Mouse (Mus musculus) kidney, embryonic 14.5 days (tissue): Measurements from ENCODE around the gene Rgs17. TPM values are rescaled to one million over a fixed set of nuclear protein-coding genes. Genes with fewer than 3 reads are reported as not detected.
A peak's percentile ranks its signal among the peaks of the same experiment; 100 is the strongest.
"Not testable (repeated sequence)": the region's sequence is repeated elsewhere in the genome, so short reads cannot be mapped to it uniquely, and the experiment has no call there.

Experiments
- ATAC-seq: fragments of 200-750 bp; cut with Nextera tagmentation; 2 replicates; pipeline ENCODE4 v1.8.0; 2017; ENCODE audit warnings: moderate number of reproducible peaks, mild to moderate bottlenecking, moderate TSS enrichment, moderate library complexity; ENCODE audit not compliant: low FRiP score, low TSS enrichment
- H3K27ac ChIP-seq: fragments of 300-500 bp; sonication (generic); 2 replicates; pipeline ENCODE4 v1.5.1; 2014; ENCODE audit warnings: low read depth, mild to moderate bottlenecking, low read length, moderate library complexity, mixed read lengths
- H3K27me3 ChIP-seq: fragments of 300-500 bp; sonication (generic); 2 replicates; pipeline ENCODE4 v1.6.1; 2014; ENCODE audit warnings: mild to moderate bottlenecking, low read length; ENCODE audit not compliant: control insufficient read depth, insufficient read depth
- H3K36me3 ChIP-seq: fragments of 300-500 bp; sonication (generic); 2 replicates; pipeline ENCODE4 v1.6.1; 2014; ENCODE audit warnings: low read length, mixed read lengths; ENCODE audit not compliant: control insufficient read depth, insufficient read depth
- H3K4me1 ChIP-seq: fragments of 300-500 bp; sonication (generic); 2 replicates; pipeline ENCODE4 v1.6.1; 2014; ENCODE audit warnings: low read length, mixed read lengths; ENCODE audit not compliant: control insufficient read depth, insufficient read depth
- H3K4me2 ChIP-seq: fragments of 300-500 bp; sonication (generic); replicated peaks from 2 replicates; pipeline ENCODE4 v1.6.1; 2014; ENCODE audit warnings: low read depth, mild to moderate bottlenecking, low read length
- H3K4me3 ChIP-seq: fragments of 300-500 bp; sonication (generic); 2 replicates; pipeline ENCODE4 v1.5.1; 2014; ENCODE audit warnings: mild to moderate bottlenecking, low read length
- H3K9ac ChIP-seq: fragments of 300-500 bp; sonication (generic); 2 replicates; pipeline ENCODE4 v1.6.1; 2014; ENCODE audit warnings: low read depth, mild to moderate bottlenecking, low read length, moderate library complexity
- H3K9me3 ChIP-seq: fragments of 300-500 bp; sonication (generic); 2 replicates; pipeline ENCODE4 v1.6.1; 2016; ENCODE audit warnings: low read length; ENCODE audit not compliant: control insufficient read depth
- WGBS: fragments of 180-500 bp; shearing (Covaris S2); extraction: QIAGEN DNeasy Blood & Tissue Kit; methylation state at CpG from one replicate; pipeline ENCODE4 v1.1.7; 2014; 5-methylcytosine and 5-hydroxymethylcytosine counted together
- polyA plus RNA-seq: library from polyadenylated mRNA; unstranded; fragments of >200 nt; fragmentation: Nextera tagmentation; extraction: Ambion mirVana; gene quantifications from 2 replicates; pipeline ENCODE4 v1.2.1, GENCODE M21; 2014

The Rgs17 gene
- 0.64 and 1.9 TPM in 2 replicates for polyA plus RNA-seq

DNA sequence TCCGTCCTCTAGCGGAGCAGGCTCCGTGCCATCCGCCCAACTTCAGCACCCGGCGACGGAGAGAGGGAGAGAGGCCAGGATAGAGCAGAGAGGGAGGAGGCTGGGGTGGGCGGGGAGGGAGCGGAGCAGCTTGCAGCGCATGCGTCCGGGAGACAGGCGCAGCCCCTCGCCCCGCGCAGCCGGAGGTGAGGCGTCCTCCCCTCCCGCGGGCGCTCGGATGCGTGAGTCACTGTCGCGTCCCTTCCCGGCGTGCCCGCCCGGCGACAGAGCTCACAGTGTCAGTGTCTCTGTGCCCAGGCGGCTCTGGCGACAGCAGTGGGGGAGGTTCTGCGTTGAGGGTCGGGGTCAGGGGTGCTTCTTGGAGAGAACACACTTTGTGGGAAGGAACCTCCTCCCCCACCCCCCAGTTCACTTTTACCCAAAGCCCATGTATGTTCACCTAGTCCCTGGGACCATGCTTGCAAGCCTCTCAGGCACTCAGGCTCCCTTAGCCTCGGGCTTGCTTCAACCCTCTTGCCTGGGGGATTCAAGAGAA is at the start of gene Rgs17:
Gene Rgs17, minus strand, starts transcription at position 107 of the 535 bp plus-strand sequence.
- H3K27ac ChIP-seq = no peak within 1 kb of the TSS
- peak within 1 kb of the TSS; percentile 100 for H3K4me2 ChIP-seq
- ATAC-seq = peak; percentile 95
- peak within 1 kb of the TSS; percentile 51; the same call in 1 of the 2 replicates for H3K9ac ChIP-seq
- WGBS = under 1% methylated on average over 22 of the region's 35 CpGs
- peaks cover 7% of the 10 kb centered on the region; the same call in 1 of the 2 replicates for H3K27me3 ChIP-seq
- H3K36me3 ChIP-seq = no peaks in the 10 kb centered on the region
- H3K4me3 ChIP-seq = peak within 1 kb of the TSS; percentile 67
- no peaks in the 10 kb centered on the region for H3K9me3 ChIP-seq
- H3K4me1 ChIP-seq = no peaks in the 10 kb centered on the region

DNA sequence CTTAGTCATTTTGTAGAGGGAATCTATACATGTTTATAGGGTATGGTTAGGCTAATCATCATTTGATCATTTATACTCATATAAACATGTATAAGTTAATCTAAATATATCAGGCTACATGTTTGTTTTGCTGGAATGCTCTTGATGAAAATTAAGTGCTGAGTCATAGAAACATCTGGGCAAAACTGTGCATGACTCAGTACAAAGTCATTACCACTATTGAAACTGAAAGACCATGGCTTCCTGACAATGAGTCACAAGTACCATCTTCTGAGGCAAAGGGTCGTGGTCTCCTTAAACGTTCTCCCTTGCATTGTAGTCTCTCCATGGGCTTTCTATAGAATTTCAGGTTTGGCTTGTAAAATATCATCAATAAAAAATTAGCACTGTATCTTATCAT is 45.5 kb upstream of the Rgs17 start:
- no peaks in the 10 kb centered on the region for H3K9me3 ChIP-seq
- no peaks in the 10 kb centered on the region for H3K36me3 ChIP-seq
- no peaks in the 10 kb centered on the region for H3K27me3 ChIP-seq
- no peak for ATAC-seq
- H3K4me1 ChIP-seq = no peaks in the 10 kb centered on the region
- no peak overlapping the region for H3K9ac ChIP-seq
- no peak overlapping the region for H3K27ac ChIP-seq
- no peak overlapping the region for H3K4me2 ChIP-seq
- WGBS = 79% methylated on average over 2 of the region's 2 CpGs
- H3K4me3 ChIP-seq = no peak overlapping the region

DNA sequence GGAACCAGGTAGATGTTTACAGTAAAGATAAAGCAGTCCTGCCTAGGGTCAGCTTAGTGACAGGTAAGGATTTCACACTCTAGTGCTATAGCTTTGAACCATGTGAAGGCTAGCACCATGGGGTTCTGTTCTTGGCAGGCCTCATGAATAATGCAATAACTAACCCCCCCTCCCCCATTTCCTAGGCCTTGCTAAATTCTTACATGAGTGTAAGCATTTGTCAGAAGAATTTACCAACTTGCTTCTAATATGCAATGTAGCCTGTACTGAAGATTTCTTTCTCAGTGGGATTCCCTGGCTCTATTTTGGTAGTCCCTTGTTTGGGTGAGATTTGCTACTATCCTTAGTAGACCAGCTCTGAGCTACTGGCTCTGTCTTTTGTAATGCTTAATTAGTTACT is 31.6 kb upstream of the Rgs17 start:
- not testable (repeated sequence) for H3K9ac ChIP-seq, H3K27me3 ChIP-seq, H3K4me1 ChIP-seq, H3K9me3 ChIP-seq, H3K4me2 ChIP-seq, H3K27ac ChIP-seq, H3K36me3 ChIP-seq, ATAC-seq, H3K4me3 ChIP-seq

GRCm38 (mm10) chr10:5924261-5924660 is 2.1 kb upstream of the Rgs17 start:
- Histone ChIP-seq H3K27me3 (peaks cover 5% of the 10 kb centered on the region; the same call in 1 of the 2 replicates), H3K4me3 (no peak overlapping the region), H3K9me3 (no peaks in the 10 kb centered on the region), H3K36me3 (no peaks in the 10 kb centered on the region), H3K27ac (no peak overlapping the region), H3K4me2 (no peak overlapping the region), H3K4me1 (no peaks in the 10 kb centered on the region), H3K9ac (no peak overlapping the region)
- no peak for ATAC-seq
- WGBS = 76% methylated on average over 5 of the region's 5 CpGs

- H3K27me3 ChIP-seq = peaks cover 7% of the 10 kb centered on the region; the same call in 1 of the 2 replicates
- H3K9ac ChIP-seq = no peak overlapping the region
- H3K27ac ChIP-seq = no peak overlapping the region
- no peak overlapping the region for H3K4me3 ChIP-seq
- no peaks in the 10 kb centered on the region for H3K9me3 ChIP-seq
- WGBS = 16% methylated on average over 9 of the region's 9 CpGs
- no peak overlapping the region for H3K4me2 ChIP-seq
- ATAC-seq = no peak
- H3K36me3 ChIP-seq = no peaks in the 10 kb centered on the region
- no peaks in the 10 kb centered on the region for H3K4me1 ChIP-seq
Observed at GRCm38 (mm10) chr10:5923096-5923495, 896 bp upstream of the Rgs17 start.

GRCm38 (mm10) chr10:5921771-5922170 is 429 bp downstream of the Rgs17 start:
- peak; percentile 43; the same call in 1 of the 2 replicates for ATAC-seq
- 0% methylated on average over 31 of the region's 31 CpGs for WGBS

GRCm38 (mm10) chr10:5921031-5921551 is 1.1 kb downstream of the Rgs17 start:
- no peaks in the 10 kb centered on the region for H3K9me3 ChIP-seq
- peak overlapping the region; percentile 67 for H3K4me3 ChIP-seq
- H3K4me1 ChIP-seq = no peaks in the 10 kb centered on the region
- H3K27ac ChIP-seq = no peak overlapping the region
- H3K4me2 ChIP-seq = peak overlapping the region; percentile 100
- H3K9ac ChIP-seq = peak overlapping the region; percentile 25; the same call in 1 of the 2 replicates
- WGBS = 1% methylated on average over 12 of the region's 12 CpGs
- no peaks in the 10 kb centered on the region for H3K36me3 ChIP-seq
- peaks cover 7% of the 10 kb centered on the region; the same call in 1 of the 2 replicates for H3K27me3 ChIP-seq
- ATAC-seq = peak; percentile 46; the same call in 1 of the 2 replicates

More at GRCm38 (mm10) chr10:5921771-5922170, 429 bp downstream of the Rgs17 start:
- Histone ChIP-seq H3K4me2 (peak overlapping the region; percentile 100), H3K4me3 (peak overlapping the region; percentile 67), H3K9me3 (no peaks in the 10 kb centered on the region), H3K27me3 (peaks cover 7% of the 10 kb centered on the region; the same call in 1 of the 2 replicates), H3K27ac (no peak overlapping the region), H3K9ac (peak overlapping the region; percentile 51; the same call in 1 of the 2 replicates), H3K36me3 (no peaks in the 10 kb centered on the region), H3K4me1 (no peaks in the 10 kb centered on the region)

GRCm38 (mm10) chr10:5904399-5904798 is 17.8 kb downstream of the Rgs17 start:
- Histone ChIP-seq H3K4me1 (no peaks in the 10 kb centered on the region), H3K4me2 (no peak overlapping the region), H3K9me3 (no peaks in the 10 kb centered on the region), H3K27ac (no peak overlapping the region), H3K27me3 (no peaks in the 10 kb centered on the region), H3K9ac (no peak overlapping the region), H3K4me3 (no peak overlapping the region), H3K36me3 (no peaks in the 10 kb centered on the region)
- whole genome bisulfite sequencing = 90% methylated on average over 2 of the region's 2 CpGs
- ATAC-seq = no peak

- Histone ChIP-seq H3K36me3 (no peaks in the 10 kb centered on the region), H3K27me3 (no peaks in the 10 kb centered on the region), H3K9ac (no peak overlapping the region), H3K9me3 (no peaks in the 10 kb centered on the region), H3K4me3 (no peak overlapping the region), H3K27ac (no peak overlapping the region), H3K4me1 (no peaks in the 10 kb centered on the region), H3K4me2 (no peak overlapping the region)
- WGBS = 61% methylated on average over 4 of the region's 4 CpGs
- no peak for ATAC-seq
Observed at GRCm38 (mm10) chr10:5901777-5902176, 20.4 kb downstream of the Rgs17 start.
